Mouse (Mus musculus) heart, adult 2 months (tissue): Measurements from ENCODE around the gene Eomes.

Experiments used
- CTCF ChIP-seq: fragments of 200-600 bp; IDR thresholded peaks from 2 replicates; pipeline ENCODE4 v1.8.1; 2022; ENCODE audit warnings: antibody characterized with exemption, mild to moderate bottlenecking, moderate library complexity
- POLR2A ChIP-seq: fragments of 200-500 bp; IDR thresholded peaks from 2 replicates; pipeline ENCODE4 v1.6.1; 2011; ENCODE audit warnings: mild to moderate bottlenecking, low read depth, low read length, control low read depth; ENCODE audit not compliant: insufficient read depth

GRCm38 (mm10) chr9:118449336-118449735, 28.7 kb upstream of the Eomes start:
- TF ChIP-seq POLR2A (no peak), CTCF (no peak)
